Mouse (Mus musculus) urinary bladder, adult 18-20 months (tissue): ENCODE data around the gene Rplp0.
A peak's percentile ranks its signal among the peaks of the same experiment; 100 is the strongest.
"Not testable (repeated sequence)": the region's sequence is repeated elsewhere in the genome, so short reads cannot be mapped to it uniquely, and the experiment has no call there.

Experiments
- DNase-seq, 2 experiments: peaks; one replicate each; pipeline ENCODE4 v3.0.0; 2022; ENCODE audit warnings: low spot score in 2 of 2, mixed read lengths in 2 of 2

Rplp0 gene

DNA sequence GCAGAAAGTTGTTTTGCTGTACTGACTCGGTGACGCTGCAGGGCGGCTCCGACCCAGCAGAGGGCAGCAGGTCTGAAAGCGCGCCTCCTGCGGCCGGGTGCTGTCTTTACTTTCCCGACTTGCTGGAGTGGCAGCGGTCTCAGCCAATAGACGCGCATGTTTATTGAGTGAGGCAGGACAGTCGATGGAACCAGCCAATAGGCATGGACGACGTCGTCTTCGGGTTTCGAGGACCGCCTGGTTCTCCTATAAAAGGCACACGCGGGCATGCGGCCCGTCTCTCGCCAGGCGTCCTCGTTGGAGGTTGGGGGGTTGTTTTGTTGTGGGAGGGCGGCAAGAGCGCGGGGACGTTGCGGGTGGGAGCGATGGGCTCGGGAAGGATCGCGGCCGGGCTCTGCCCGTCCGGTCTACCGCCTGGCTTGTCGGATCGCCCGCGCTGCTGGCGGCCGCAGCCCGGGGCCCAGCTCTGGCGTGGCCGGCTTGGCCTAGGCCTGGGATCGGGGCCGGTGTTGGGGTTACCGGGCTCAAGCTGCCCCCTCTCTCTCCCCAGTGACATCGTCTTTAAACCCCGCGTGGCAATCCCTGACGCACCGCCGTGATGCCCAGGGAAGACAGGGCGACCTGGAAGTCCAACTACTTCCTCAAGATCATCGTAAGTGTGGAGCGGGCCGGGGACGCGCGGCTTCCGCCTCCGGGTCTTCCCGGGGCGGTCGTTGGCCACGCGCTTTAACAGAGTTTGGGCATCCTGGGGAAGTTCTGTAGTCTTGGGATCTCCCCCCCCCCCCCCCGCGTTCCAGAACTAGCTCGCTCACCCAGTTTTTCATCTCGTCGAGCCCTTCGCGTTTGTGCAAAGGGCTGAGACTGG, at the start of gene Rplp0:
Rplp0 (plus strand) TSS at position 231 of the 865 bp plus-strand sequence.
- DNase-seq = peak; percentile 99 to 100

- no peak for DNase-seq
Observed at GRCm38 (mm10) chr5:115509790-115510689, 49.2 kb upstream of the Rplp0 start.

DNA sequence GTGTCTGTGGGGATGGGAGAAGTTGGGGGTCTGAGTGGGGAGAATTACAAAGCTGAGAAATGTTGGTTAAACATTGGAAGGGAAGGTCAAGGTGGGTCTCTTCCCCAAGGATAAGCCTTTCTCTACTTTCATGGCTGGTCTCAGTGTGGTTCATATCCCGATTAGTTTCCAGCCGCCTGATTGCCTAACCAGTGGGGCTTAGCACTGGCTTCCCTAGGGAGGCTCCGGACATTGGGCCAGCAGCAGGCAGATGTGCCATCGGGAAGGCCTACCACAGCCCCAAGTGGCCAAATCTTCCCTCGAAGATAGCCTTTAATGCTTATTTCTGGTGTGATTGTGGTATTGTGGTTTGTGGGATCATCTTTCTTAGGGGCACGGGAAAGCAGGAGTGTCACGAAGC, 46.9 kb upstream of the Rplp0 start:
- no peak for DNase-seq

GRCm38 (mm10) chr5:115513246-115513645, 46.0 kb upstream of the Rplp0 start:
- no peak for DNase-seq

DNA sequence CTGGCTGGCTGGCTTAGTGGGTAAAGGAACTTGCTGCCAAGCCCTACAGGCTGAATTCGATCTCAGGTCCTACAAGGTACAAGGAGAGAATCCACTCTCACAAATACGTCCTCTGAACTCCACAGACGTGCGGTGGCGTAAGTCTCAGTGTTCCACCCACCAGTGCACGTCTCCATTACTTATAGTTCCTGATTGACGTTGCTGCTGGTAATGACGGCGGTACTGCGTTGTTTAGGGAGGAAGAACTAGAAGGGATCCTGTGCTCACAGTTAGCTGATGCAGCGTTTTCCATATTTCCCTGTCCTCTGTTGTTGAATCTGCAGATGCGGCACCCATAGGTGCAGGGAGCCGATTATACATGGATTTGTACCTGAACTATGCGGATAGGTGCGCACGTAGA, 45.5 kb upstream of the Rplp0 start:
- no peak for DNase-seq

DNA sequence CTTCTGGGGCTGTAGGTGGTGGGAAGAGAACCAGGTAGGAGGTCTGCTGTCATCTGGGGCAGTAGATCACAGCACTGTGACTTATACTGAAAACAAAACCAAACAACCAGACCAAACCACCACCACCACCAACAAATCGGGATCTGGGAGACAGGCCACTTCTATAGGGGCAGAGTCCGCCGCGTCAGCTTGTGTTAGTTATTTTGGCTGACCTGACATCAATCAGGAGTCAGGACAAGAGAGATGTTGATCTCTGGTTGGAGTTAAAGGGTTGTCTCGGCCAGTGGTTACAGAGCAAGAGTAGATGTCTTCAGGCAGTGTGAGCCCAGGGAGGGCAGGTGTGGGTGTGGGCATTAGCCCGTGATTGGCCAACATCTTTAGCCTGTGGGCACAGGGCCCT, 44.9 kb upstream of the Rplp0 start:
- DNase-seq = no peak

DNA sequence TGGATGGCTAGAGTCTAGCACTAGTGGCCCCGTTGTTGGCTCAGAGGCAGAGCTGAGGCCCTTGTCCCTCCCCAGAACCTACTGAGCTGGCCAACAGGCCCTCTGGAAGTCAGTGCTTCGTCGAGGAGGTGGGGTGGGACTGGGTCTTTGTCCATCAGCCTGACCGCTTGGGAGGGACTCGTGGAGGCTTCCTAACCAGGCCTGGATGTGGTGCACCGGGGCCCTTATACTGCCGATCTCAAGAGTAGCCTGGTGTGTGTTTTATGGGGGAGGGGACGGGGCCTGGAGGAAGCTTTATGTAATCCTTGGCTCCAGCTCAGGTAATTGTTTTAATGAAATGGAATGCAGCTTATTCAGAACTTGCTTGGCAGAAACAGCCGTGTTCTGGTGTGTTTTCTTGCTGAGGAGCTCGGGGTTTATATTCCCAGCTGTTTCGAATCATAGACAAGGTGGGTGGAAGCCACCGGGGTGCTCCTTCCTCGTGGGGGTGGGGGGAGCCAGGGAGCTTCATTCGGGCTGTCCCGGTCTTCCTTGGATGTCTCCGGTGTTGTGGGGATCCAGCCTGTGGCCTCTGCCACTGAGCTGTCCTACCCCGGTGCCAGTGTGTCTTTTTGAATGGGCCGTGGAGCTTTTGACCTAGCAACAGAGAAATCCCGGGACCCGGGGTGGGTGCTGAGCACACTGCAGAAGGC, 44.2 kb upstream of the Rplp0 start:
- DNase-seq = peak in 1 of 2 experiments; percentile 63

GRCm38 (mm10) chr5:115516081-115516907, 43.0 kb upstream of the Rplp0 start:
- DNase-seq = no peak

DNA sequence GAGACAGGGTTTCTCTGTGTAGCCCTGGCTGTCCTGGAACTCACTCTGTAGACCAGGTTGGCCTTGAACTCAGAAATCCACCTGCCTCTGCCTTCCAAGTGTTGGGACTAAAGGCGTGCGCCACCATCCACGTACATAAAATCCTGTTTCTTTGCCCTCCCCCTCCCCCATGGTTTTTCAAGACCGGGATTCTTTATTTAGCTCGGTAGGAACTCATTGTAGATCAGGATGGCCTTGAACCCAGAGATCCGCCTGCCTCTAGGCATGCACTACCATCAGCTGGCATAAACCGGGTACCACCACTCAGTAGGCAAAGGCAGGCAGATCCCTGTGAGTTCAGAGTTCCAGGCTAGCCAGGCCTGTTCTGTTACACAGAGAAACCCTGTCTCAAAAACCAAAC, 42.4 kb upstream of the Rplp0 start:
- DNase-seq = no peak

- no peak for DNase-seq
Observed at GRCm38 (mm10) chr5:115517501-115517900, 41.8 kb upstream of the Rplp0 start.

GRCm38 (mm10) chr5:115518214-115518613, 41.1 kb upstream of the Rplp0 start:
- DNase-seq = not testable (repeated sequence)

- DNase-seq = peak in 1 of 2 experiments; percentile 21
Observed at GRCm38 (mm10) chr5:115520325-115520869, 38.9 kb upstream of the Rplp0 start.

GRCm38 (mm10) chr5:115521553-115522461, 37.5 kb upstream of the Rplp0 start:
- DNase-seq = no peak

DNA sequence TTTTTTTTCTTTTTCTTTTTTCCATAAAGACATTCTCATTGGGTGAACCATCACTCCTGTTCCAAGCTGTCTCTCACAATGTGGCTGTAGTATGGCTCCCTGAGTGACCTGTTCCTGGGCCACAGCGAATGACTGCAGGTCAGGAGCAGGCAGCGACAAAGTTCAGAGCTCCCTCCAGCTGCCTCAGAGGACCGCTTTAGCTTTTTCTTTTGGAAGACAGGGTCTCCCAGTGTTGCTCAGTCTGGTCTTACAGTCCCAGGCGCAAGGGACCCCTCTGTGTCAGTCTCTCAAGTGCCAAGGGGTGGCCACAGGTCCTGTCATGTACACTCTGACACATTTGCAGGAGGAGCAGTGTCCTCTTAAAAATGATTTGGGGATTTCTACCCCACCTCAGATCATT, 36.7 kb upstream of the Rplp0 start:
- no peak for DNase-seq

GRCm38 (mm10) chr5:115522981-115523499, 36.2 kb upstream of the Rplp0 start:
- DNase-seq = no peak

GRCm38 (mm10) chr5:115523971-115524370, 35.3 kb upstream of the Rplp0 start:
- no peak for DNase-seq

- no peak for DNase-seq
Observed at GRCm38 (mm10) chr5:115524471-115524870, 34.8 kb upstream of the Rplp0 start.

- no peak for DNase-seq
Observed at GRCm38 (mm10) chr5:115525416-115525815, 33.9 kb upstream of the Rplp0 start.

- DNase-seq = peak; percentile 73 to 77
Observed at GRCm38 (mm10) chr5:115525943-115526342, 33.3 kb upstream of the Rplp0 start.
